Mouse (Mus musculus) limb, embryonic 13.5 days (tissue): ENCODE data around the gene Otos. TPM values are rescaled to one million over a fixed set of nuclear protein-coding genes. Genes with fewer than 3 reads are reported as not detected.

Source experiments
- ATAC-seq: fragments of 200-750 bp; cut with Nextera tagmentation; 2 replicates; pipeline ENCODE4 v1.8.0; 2017; ENCODE audit warnings: low read depth, moderate number of reproducible peaks, moderate TSS enrichment; ENCODE audit not compliant: low FRiP score
- H3K27ac ChIP-seq: fragments of 300-500 bp; sonication (generic); 2 replicates; pipeline ENCODE4 v1.5.1; 2015; ENCODE audit warnings: inconsistent platforms, mild to moderate bottlenecking, moderate library complexity
- H3K27me3 ChIP-seq: fragments of 300-500 bp; sonication (generic); 2 replicates; pipeline ENCODE4 v1.6.1; 2015; ENCODE audit warnings: mild to moderate bottlenecking, inconsistent platforms
- H3K36me3 ChIP-seq: fragments of 300-500 bp; sonication (generic); 2 replicates; pipeline ENCODE4 v1.6.1; 2015; ENCODE audit warnings: inconsistent platforms, mild to moderate bottlenecking, moderate library complexity
- H3K4me1 ChIP-seq: fragments of 300-500 bp; sonication (generic); 2 replicates; pipeline ENCODE4 v1.6.1; 2015; ENCODE audit warnings: inconsistent platforms
- H3K4me2 ChIP-seq: fragments of 300-500 bp; sonication (generic); replicated peaks from 2 replicates; pipeline ENCODE4 v1.6.1; 2015; ENCODE audit warnings: inconsistent platforms, mild to moderate bottlenecking, moderate library complexity
- H3K4me3 ChIP-seq: fragments of 300-500 bp; sonication (generic); 2 replicates; pipeline ENCODE4 v1.5.1; 2015; ENCODE audit warnings: moderate library complexity, mild to moderate bottlenecking, inconsistent platforms
- H3K9ac ChIP-seq: fragments of 300-500 bp; sonication (generic); 2 replicates; pipeline ENCODE4 v1.6.1; 2015; ENCODE audit warnings: mild to moderate bottlenecking, inconsistent platforms
- H3K9me3 ChIP-seq: fragments of 300-500 bp; sonication (generic); 2 replicates; pipeline ENCODE4 v1.6.1; 2016; ENCODE audit warnings: inconsistent platforms
- WGBS: fragments of 180-500 bp; shearing (Covaris S2); methylation state at CpG from one replicate; pipeline ENCODE4 v1.1.7; 2015; 5-methylcytosine and 5-hydroxymethylcytosine counted together
- polyA plus RNA-seq: library from polyadenylated mRNA; unstranded; fragments of >200 nt; fragmentation: Nextera tagmentation; extraction: Ambion mirVana; gene quantifications from 2 replicates; pipeline ENCODE4 v1.2.1, GENCODE M21; 2015

Gene Otos
- polyA plus RNA-seq, result not detected in 2 replicates

DNA sequence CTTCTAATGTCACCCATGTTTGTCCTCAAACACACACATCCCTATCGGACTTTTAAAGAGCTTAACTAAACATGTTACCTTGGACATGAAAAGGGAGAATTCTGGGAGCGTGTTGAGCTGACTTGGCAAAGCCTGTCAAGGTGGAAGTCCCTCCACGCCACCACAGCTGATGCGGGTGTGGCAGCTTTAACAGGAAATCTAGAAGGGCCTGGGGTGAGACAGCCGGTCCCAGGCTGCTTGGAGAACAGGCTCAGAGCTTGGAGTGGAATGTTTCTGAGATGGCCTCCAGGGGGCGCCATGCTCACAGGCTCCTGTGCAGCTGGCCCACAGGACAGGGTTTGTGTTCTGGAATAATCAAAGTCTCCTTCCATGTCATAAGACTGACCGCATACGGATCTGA is at the start of gene Otos:
TSS of gene Otos (minus strand) at position 169 of the 400 bp plus-strand sequence.
- Histone ChIP-seq H3K4me3 (no peak within 1 kb of the TSS), H3K36me3 (no peaks in the 10 kb centered on the region), H3K4me2 (peak within 1 kb of the TSS; percentile 19; the same call in 1 of the 2 replicates), H3K9ac (no peak within 1 kb of the TSS), H3K4me1 (0 out of 2 replicates have a peak, but pooled peaks cover 9% of the 10 kb centered on the region), H3K27me3 (0 out of 2 replicates have a peak, but pooled peaks cover 7% of the 10 kb centered on the region), H3K27ac (no peak within 1 kb of the TSS), H3K9me3 (no peaks in the 10 kb centered on the region)
- peak; percentile 48; the same call in 1 of the 2 replicates for ATAC-seq
- 22% methylated on average over 8 of the region's 8 CpGs for WGBS

- Histone ChIP-seq H3K4me1 (peaks cover 15% of the 10 kb centered on the region), H3K9me3 (no peaks in the 10 kb centered on the region), H3K27me3 (no peaks in the 10 kb centered on the region), H3K36me3 (no peaks in the 10 kb centered on the region), H3K9ac (no peak overlapping the region), H3K4me2 (no peak overlapping the region), H3K4me3 (no peak overlapping the region), H3K27ac (no peak overlapping the region)
- no peak for ATAC-seq
- 25% methylated on average over 4 of the region's 4 CpGs for WGBS
These were observed 48.2 kb upstream of the Otos start for GRCm38 (mm10) chr1:92696848-92697247.

DNA sequence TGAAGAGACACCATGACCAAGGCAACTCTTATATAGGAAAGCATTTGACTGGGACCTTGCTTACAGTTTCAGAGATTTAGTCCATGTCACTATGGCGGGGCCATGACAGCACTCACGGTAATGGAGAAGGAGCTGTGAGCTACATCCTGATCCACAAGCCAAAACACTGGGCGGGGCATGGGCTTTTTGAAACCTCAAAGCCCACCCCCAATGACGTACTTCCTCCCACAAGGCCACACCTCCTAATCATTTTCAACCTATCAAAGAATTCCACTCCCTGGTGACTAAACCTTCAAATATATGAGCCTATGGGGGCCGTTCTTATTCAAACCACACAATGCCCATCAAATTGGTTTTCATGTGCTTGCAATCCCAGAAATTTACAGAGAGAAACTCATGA is 47.1 kb upstream of the Otos start:
- no peaks in the 10 kb centered on the region for H3K27me3 ChIP-seq
- no peak overlapping the region for H3K27ac ChIP-seq
- H3K4me3 ChIP-seq, result no peak overlapping the region
- H3K9me3 ChIP-seq, result no peaks in the 10 kb centered on the region
- no peaks in the 10 kb centered on the region for H3K36me3 ChIP-seq
- no peak overlapping the region for H3K9ac ChIP-seq
- WGBS, result 82% methylated on average over 5 of the region's 5 CpGs
- no peak for ATAC-seq
- H3K4me1 ChIP-seq, result peaks cover 15% of the 10 kb centered on the region
- no peak overlapping the region for H3K4me2 ChIP-seq

- H3K27ac ChIP-seq, result no peak overlapping the region
- no peak for ATAC-seq
- H3K4me1 ChIP-seq, result peaks cover 8% of the 10 kb centered on the region
- H3K27me3 ChIP-seq, result no peaks in the 10 kb centered on the region
- WGBS, result 75% methylated on average over 3 of the region's 3 CpGs
- no peaks in the 10 kb centered on the region for H3K36me3 ChIP-seq
- no peak overlapping the region for H3K4me2 ChIP-seq
- H3K9ac ChIP-seq, result no peak overlapping the region
- no peaks in the 10 kb centered on the region for H3K9me3 ChIP-seq
- H3K4me3 ChIP-seq, result no peak overlapping the region
These were observed 42.7 kb upstream of the Otos start for GRCm38 (mm10) chr1:92691166-92691844.

DNA sequence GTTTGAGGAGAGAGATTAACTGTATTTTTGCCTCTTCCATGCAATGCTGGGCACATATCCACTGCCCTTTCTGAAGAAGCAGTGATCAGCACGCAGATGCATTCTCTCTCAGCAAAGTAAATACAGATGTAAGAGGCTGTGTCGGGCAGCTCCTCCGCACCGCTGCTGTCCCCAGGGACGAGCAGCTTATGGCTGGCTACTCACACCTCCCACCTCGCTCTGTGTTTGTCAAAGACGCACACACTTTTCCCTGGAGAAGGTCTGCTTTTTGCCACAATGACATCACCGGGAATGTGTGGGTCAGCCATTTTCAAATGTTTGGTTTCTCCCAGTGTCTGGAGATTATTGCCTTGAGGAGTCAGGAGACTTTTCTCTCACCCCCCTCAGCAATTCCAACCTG is 38.4 kb upstream of the Otos start:
- H3K4me1 ChIP-seq, result peaks cover 15% of the 10 kb centered on the region
- no peaks in the 10 kb centered on the region for H3K27me3 ChIP-seq
- ATAC-seq, result no peak
- H3K9me3 ChIP-seq, result no peaks in the 10 kb centered on the region
- H3K4me3 ChIP-seq, result no peak overlapping the region
- peak overlapping the region; percentile 38 for H3K4me2 ChIP-seq
- H3K36me3 ChIP-seq, result no peaks in the 10 kb centered on the region
- 15% methylated on average over 8 of the region's 8 CpGs for WGBS
- no peak overlapping the region for H3K9ac ChIP-seq
- no peak overlapping the region for H3K27ac ChIP-seq

DNA sequence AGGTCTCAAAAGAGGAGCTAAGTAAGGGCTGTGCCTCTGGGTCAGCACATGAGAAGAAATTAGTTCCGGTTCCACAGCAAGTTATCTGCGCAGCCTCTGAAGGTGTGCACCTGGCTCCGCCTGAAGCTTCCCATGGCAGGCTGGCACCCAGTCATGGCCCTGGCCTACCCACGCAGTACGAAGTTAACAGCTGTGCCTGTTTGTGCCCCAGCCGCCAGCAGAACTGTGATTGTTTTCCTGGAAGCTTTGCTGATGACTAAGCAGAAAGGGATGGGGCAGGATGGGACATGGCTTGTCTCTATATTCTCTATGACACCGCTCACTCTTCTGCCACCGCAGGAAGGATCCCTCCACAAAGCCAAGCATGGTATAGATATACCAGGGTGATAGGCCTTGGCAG is 34.5 kb upstream of the Otos start:
- ATAC-seq, result no peak

DNA sequence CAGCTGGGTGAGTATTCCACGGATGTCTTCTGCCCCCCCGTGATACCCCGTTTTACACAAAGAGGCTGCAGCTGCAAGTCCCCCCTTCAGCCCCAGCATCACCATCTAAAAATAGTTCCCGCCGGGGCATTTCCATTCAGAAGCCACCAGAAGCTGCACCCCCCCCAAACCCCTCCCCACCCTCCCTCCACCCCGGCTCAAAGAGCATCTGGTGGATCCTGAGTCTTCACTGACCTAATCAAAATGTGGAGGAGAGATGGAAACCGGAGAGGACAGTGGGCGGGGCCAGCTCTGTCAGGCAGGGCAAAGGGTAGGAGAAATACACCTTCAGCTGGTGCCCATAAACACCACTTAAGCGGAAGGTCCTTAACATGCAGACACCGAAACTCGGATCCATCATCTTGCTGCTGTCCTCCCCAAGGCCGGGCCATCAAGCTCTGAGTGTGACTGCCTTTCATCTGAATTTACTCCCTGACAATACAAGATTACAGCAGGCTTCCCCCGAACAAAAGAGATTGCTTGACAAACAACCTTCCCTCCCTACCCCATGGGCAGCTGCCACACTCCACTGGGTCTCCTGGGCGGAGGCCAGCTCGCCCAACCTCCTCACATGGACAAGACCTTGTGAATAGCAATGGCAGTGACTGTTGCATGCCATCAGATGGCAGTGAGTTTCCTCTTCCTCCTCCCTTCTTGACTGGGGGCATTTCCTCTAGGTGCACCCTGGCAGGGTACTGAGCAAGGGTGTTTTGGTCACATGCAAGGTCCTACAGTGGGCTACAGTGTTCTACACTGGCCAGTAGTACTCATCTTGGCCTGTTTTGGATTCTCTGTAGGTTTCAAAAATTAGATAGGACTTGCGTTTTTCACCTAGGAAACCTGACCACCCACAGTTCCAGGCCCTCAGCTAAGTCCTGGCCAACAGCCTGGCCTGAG is 32.3 kb upstream of the Otos start:
- Histone ChIP-seq H3K9me3 (no peaks in the 10 kb centered on the region), H3K27me3 (peaks cover 6% of the 10 kb centered on the region), H3K36me3 (no peaks in the 10 kb centered on the region), H3K27ac (no peak overlapping the region), H3K4me1 (peaks cover 12% of the 10 kb centered on the region), H3K9ac (no peak overlapping the region), H3K4me2 (no peak overlapping the region), H3K4me3 (no peak overlapping the region)
- 30% methylated on average over 16 of the region's 16 CpGs for WGBS
- ATAC-seq, result 0 out of 2 replicates have a peak, but pooled peaks have one; percentile 51

More for the DNA sequence above, 34.5 kb upstream of the Otos start:
- Histone ChIP-seq H3K9ac (no peak overlapping the region), H3K9me3 (no peaks in the 10 kb centered on the region), H3K27me3 (peaks cover 6% of the 10 kb centered on the region), H3K36me3 (no peaks in the 10 kb centered on the region), H3K27ac (no peak overlapping the region), H3K4me1 (peaks cover 23% of the 10 kb centered on the region), H3K4me3 (no peak overlapping the region), H3K4me2 (no peak overlapping the region)
- WGBS, result 93% methylated on average over 8 of the region's 8 CpGs

DNA sequence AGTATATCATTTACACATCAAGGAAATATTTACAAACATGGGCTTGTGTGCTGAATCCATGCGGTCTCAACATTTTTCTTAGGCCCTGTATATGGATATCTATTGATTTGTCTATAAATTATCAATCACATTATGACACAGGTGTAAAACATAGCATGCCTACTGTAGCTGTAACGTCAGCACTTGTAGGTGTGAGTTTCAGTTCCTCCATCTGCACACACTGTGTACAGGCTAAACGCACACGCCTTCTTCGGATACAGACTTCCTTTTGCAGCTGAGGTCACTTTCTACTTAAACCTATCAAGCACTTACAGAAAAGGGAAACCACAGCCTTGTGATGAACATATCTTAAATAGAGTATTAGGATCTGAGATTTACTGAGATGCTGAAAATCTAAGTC is 30.1 kb upstream of the Otos start:
- WGBS, result 83% methylated on average over 5 of the region's 5 CpGs
- no peaks in the 10 kb centered on the region for H3K9me3 ChIP-seq
- no peak overlapping the region for H3K4me3 ChIP-seq
- no peak overlapping the region for H3K9ac ChIP-seq
- no peak for ATAC-seq
- H3K4me1 ChIP-seq, result peaks cover 12% of the 10 kb centered on the region
- H3K27ac ChIP-seq, result no peak overlapping the region
- no peaks in the 10 kb centered on the region for H3K36me3 ChIP-seq
- peaks cover 6% of the 10 kb centered on the region for H3K27me3 ChIP-seq
- no peak overlapping the region for H3K4me2 ChIP-seq

DNA sequence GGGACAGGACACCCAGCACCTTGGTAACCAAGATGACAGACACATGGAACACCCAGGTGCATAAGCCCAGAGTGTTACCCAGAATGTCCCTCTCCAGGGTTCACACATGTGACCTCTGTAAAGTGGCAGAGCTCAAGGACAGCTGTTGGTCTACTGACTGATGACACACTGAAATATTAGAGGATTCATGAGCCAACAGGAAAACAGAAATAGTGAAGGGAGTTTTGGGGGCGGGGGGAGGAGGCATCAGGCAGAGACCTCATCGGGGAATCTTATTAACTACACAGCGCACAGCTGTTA is 28.0 kb upstream of the Otos start:
- peaks cover 13% of the 10 kb centered on the region for H3K4me1 ChIP-seq
- H3K4me2 ChIP-seq, result no peak overlapping the region
- H3K27ac ChIP-seq, result no peak overlapping the region
- H3K9me3 ChIP-seq, result no peaks in the 10 kb centered on the region
- H3K36me3 ChIP-seq, result no peaks in the 10 kb centered on the region
- H3K9ac ChIP-seq, result no peak overlapping the region
- no peak overlapping the region for H3K4me3 ChIP-seq
- H3K27me3 ChIP-seq, result peaks cover 6% of the 10 kb centered on the region
- 73% methylated on average over 3 of the region's 3 CpGs for WGBS
- ATAC-seq, result no peak

GRCm38 (mm10) chr1:92675932-92676675 is 27.5 kb upstream of the Otos start:
- no peak overlapping the region for H3K4me2 ChIP-seq
- H3K27ac ChIP-seq, result no peak overlapping the region
- H3K9ac ChIP-seq, result no peak overlapping the region
- H3K36me3 ChIP-seq, result no peaks in the 10 kb centered on the region
- no peak for ATAC-seq
- WGBS, result 80% methylated on average over 10 of the region's 10 CpGs
- H3K4me1 ChIP-seq, result peaks cover 13% of the 10 kb centered on the region
- H3K4me3 ChIP-seq, result no peak overlapping the region
- H3K9me3 ChIP-seq, result no peaks in the 10 kb centered on the region
- H3K27me3 ChIP-seq, result peaks cover 6% of the 10 kb centered on the region

DNA sequence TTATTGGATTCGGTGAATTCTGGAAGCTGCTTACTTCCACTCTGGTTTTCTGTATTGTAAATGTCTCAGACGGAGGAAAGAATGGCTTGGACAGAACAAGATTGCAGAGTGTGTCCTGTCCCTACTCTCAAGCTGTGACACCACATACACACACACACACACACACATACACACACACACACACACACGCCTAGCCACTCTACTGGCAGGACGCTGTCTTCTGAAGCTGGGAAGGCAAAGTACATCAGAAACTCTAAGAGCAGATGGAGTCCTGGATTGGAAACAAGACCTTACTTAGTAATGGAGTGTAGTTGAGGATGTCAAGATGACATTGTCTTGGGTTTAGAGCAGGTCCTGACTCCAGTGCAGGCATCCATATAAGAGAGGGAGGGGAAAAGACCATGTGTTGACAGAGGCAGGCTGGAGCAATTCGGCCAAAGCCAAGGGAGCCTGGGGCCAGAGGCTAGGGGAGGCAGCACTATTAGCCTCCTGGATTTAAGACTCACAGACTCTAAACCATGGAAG is 24.7 kb upstream of the Otos start:
- WGBS, result 80% methylated on average over 5 of the region's 5 CpGs
- Histone ChIP-seq H3K9me3 (peaks cover 6% of the 10 kb centered on the region; the same call in 1 of the 2 replicates), H3K36me3 (no peaks in the 10 kb centered on the region), H3K4me2 (no peak overlapping the region), H3K9ac (no peak overlapping the region), H3K27me3 (no peaks in the 10 kb centered on the region), H3K4me1 (peaks cover 5% of the 10 kb centered on the region), H3K4me3 (no peak overlapping the region), H3K27ac (no peak overlapping the region)
- no peak for ATAC-seq

DNA sequence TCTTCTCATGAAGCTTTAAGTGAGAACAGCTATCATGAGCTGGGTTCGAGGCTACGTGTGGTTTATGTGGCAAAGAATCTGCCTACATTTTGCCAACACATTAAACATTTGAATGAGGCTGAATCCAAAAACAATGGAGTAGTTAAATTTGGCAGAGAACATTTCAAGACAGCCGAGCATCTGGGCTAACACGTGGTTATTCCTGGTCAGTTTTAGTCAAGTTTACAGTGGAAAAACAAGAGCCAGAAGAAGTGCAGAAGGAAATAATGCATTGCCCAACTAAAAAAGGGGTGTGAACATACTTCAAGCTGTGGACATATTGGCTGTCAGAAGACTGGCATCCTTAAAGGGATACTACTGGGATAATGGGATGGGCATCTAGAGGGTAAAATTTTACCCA is 22.7 kb upstream of the Otos start:
- WGBS, result 83% methylated on average over 4 of the region's 4 CpGs
- Histone ChIP-seq H3K27ac (no peak overlapping the region), H3K9me3 (peaks cover 6% of the 10 kb centered on the region; the same call in 1 of the 2 replicates), H3K27me3 (no peaks in the 10 kb centered on the region), H3K4me1 (peaks cover 5% of the 10 kb centered on the region), H3K36me3 (no peaks in the 10 kb centered on the region), H3K9ac (no peak overlapping the region), H3K4me3 (no peak overlapping the region), H3K4me2 (no peak overlapping the region)
- no peak for ATAC-seq
